Mouse (Mus musculus): ENCODE results near the gene Gnai2. TPM values are rescaled to one million over a fixed set of nuclear protein-coding genes. Genes with fewer than 3 reads are reported as not detected.

Gene Gnai2
- polyA plus RNA-seq, 1 experiment, result 273 TPM

DNA sequence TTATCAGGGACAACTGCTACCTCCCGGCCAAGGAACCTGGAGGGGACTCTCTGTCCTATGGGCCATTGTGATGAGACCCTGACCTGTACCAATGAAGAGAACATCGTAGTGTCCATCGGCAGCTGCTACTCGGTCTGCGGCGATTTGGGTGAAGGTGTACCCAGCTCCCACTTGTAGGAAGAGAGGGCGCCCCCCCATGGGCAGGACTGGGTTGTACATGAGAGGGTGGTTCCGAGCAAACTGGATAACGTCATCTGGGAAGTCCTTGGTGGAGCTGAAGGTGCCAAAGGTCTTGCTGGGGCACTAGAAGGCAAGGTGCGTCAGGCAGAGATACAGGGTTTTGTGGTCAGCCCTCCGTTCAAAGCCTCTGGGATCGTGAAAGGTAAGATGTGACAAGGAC is 34.4 kb downstream of the Gnai2 start:
- peak; percentile 19; the same call in 1 of the 2 replicates for TF ChIP-seq CTCF (IDR thresholded peaks at IDR 0.05; ENCODE audit: control insufficient read depth, insufficient read depth, low read length)
- TF ChIP-seq POLR2A (IDR thresholded peaks at IDR 0.05; ENCODE audit: borderline replicate concordance, control insufficient read depth, low read depth, low read length), result no peak
- peaks cover 2% of the 10 kb centered on the region; the same call in 1 of the 2 replicates for H3K4me1 ChIP-seq (ENCODE audit: control insufficient read depth, insufficient read depth, low read length)
- H3K27ac ChIP-seq (ENCODE audit: control insufficient read depth, insufficient read depth, low read depth, low read length, poor library complexity), result no peak overlapping the region
- 65% methylated on average over 12 of the region's 12 CpGs for WGBS
- H3K4me3 ChIP-seq (replicated peaks; ENCODE audit: control insufficient read depth, low read depth, low read length), result no peak overlapping the region

DNA sequence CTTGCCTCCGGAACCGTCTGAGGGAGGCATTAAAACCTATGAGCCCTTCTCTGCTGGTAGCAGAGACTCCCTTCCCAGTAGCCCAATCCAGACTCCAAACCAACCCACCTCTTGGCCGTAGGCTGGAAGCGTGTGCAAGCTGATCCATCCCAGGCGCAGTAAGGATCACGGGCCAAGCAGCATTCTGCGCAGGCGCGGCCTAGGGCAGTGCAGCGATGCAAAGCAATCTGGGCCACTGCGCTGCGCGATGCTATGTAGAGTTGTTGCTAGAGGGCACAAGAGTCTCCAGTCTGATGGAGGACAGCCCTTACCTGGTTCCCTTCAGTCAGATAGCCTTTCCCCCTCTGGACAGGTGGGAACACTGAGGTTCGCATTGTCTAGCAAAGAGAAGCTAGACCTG is 35.3 kb downstream of the Gnai2 start:
- TF ChIP-seq POLR2A (IDR thresholded peaks at IDR 0.05; ENCODE audit: borderline replicate concordance, control insufficient read depth, low read depth, low read length) (no peak), CTCF (IDR thresholded peaks at IDR 0.05; ENCODE audit: control insufficient read depth, insufficient read depth, low read length) (no peak)
- peaks cover 2% of the 10 kb centered on the region; the same call in 1 of the 2 replicates for H3K4me1 ChIP-seq (ENCODE audit: control insufficient read depth, insufficient read depth, low read length)
- H3K4me3 ChIP-seq (replicated peaks; ENCODE audit: control insufficient read depth, low read depth, low read length), result no peak overlapping the region
- WGBS, result 88% methylated on average over 14 of the region's 14 CpGs
- H3K27ac ChIP-seq (ENCODE audit: control insufficient read depth, insufficient read depth, low read depth, low read length, poor library complexity), result no peak overlapping the region

DNA sequence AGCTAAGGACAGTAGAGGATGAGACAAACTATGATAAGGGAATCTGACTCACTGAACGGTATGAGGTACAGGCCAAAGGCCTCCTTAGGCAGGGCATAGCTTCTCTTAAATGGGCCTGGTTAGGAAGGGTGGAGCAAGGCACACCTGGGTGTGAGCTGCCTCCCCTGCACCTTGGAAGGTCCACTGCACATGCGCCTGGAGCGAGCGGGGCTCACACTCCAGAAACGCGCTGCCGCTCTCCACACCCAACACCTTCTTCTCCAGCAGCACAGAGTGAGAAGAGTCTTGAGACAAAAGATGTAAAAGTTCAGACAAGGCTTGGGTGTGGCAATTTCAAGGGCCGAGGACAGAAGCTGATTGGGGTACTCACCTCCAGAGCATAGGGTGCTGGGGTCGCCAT is 35.7 kb downstream of the Gnai2 start:
- Histone ChIP-seq H3K27ac (ENCODE audit: control insufficient read depth, insufficient read depth, low read depth, low read length, poor library complexity) (no peak overlapping the region), H3K4me3 (replicated peaks; ENCODE audit: control insufficient read depth, low read depth, low read length) (no peak overlapping the region), H3K4me1 (ENCODE audit: control insufficient read depth, insufficient read depth, low read length) (peaks cover 2% of the 10 kb centered on the region; the same call in 1 of the 2 replicates)
- TF ChIP-seq CTCF (IDR thresholded peaks at IDR 0.05; ENCODE audit: control insufficient read depth, insufficient read depth, low read length) (no peak), POLR2A (IDR thresholded peaks at IDR 0.05; ENCODE audit: borderline replicate concordance, control insufficient read depth, low read depth, low read length) (no peak)
- 89% methylated on average over 9 of the region's 9 CpGs for WGBS

DNA sequence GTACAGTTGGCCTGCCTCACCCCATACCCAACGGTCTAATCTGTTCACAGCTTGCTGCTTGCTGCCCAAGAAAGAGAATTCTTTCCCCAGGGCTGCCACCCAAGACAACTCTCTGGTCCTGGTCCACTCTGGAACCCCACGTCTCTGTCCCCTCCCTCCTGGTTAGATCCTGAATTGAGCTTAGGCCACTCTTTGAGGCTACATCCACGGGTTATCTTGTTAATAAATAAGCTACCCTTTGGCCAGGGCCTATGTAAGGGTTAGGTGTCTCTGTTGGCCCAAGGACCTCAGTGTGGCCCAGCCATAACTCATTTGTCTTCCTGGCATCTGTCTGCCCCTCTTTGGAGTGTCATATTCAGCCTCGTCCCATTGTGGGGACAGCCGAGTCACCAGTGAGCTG is 36.8 kb downstream of the Gnai2 start:
- peaks cover 4% of the 10 kb centered on the region; the same call in 1 of the 2 replicates for H3K4me1 ChIP-seq (ENCODE audit: control insufficient read depth, insufficient read depth, low read length)
- no peak for TF ChIP-seq CTCF (IDR thresholded peaks at IDR 0.05; ENCODE audit: control insufficient read depth, insufficient read depth, low read length)
- TF ChIP-seq POLR2A (IDR thresholded peaks at IDR 0.05; ENCODE audit: borderline replicate concordance, control insufficient read depth, low read depth, low read length), result no peak
- WGBS, result 80% methylated on average over 5 of the region's 5 CpGs
- H3K4me3 ChIP-seq (replicated peaks; ENCODE audit: control insufficient read depth, low read depth, low read length), result no peak overlapping the region
- no peak overlapping the region for H3K27ac ChIP-seq (ENCODE audit: control insufficient read depth, insufficient read depth, low read depth, low read length, poor library complexity)

DNA sequence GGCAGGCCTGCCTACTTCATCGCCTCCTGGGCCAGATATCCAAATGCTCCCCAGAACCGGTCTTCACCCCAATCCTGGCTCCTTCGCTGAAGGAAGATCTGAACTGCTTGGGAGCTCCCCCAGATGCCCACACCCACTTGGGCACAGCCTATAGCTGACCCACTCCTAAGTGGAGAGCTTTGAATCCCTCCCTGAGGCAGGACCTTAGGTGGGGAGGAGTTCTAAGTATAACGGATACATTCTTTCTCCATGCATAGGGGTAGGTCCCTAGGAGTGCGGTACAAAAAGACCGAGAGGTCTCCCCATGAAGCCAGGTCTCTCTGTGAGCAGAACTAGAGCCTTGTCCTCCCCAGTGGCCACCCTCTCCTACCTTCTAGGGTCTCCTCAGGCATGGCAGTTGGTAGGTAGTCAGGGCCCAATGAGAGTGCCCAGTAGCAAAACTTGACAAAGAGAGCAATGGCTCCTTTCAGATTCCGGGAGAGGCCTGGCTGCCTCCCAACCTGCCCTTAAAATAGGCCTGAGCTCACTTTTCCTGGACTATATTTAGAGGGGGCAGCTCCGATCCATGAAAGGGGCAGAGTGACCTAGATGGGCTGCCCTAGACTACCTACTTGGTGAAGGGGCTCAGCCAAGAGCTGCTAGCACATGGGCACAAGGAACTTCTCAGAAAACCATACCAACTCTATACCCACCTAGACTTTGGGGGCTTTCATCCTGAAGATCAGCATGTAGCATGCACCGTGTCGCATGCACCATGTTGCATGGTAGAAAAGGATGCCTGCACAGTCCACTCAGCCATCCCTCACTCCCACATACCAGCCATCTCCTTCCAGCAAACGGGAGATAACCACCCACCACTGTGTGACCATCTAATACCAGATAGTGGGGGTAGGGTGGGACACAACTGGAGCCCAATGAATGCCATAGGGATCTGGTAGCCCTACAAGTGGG is 38.3 kb downstream of the Gnai2 start:
- Histone ChIP-seq H3K27ac (ENCODE audit: control insufficient read depth, insufficient read depth, low read depth, low read length, poor library complexity) (no peak overlapping the region), H3K4me3 (replicated peaks; ENCODE audit: control insufficient read depth, low read depth, low read length) (no peak overlapping the region), H3K4me1 (ENCODE audit: control insufficient read depth, insufficient read depth, low read length) (peaks cover 4% of the 10 kb centered on the region; the same call in 1 of the 2 replicates)
- WGBS, result 87% methylated on average over 11 of the region's 11 CpGs
- TF ChIP-seq POLR2A (IDR thresholded peaks at IDR 0.05; ENCODE audit: borderline replicate concordance, control insufficient read depth, low read depth, low read length), result no peak
- TF ChIP-seq CTCF (IDR thresholded peaks at IDR 0.05; ENCODE audit: control insufficient read depth, insufficient read depth, low read length), result no peak

DNA sequence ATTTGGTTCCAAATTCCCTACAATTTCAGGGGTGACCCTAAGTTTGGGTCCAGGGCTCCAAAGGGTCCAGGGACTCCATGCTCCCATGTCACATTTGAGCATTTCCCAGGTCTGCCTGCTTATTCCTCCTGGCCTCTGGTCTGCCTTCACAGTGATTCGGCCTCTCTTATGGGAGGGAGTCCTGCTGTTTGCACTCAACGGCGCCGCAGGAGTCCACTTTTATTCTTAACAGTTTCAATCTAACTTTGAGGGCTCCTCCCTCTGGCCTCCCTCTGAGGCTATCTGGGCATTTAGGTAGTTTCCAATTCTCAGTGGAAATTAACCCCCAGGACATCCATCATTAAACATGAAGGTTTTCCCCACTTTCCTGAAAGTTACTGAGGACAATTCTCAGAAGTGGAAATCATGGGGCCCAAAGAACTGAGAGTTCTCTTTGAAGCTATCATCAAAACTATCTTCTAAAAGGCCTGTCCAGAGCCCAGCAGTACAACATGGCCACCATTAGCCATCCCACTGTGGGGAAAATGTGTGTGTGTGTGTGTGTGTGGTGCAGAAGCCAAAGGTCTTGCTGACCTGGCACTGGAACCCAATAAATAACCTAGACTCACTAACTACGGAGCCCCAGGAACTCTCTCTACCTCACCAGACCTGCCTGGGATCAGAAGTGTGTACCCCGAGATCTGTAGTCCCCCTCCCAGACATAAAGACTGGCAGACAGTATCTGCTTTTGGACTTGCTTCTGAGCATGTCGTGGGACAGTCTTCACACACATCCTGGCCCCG is 40.7 kb downstream of the Gnai2 start:
- Histone ChIP-seq H3K4me3 (replicated peaks; ENCODE audit: control insufficient read depth, low read depth, low read length) (no peak overlapping the region), H3K27ac (ENCODE audit: control insufficient read depth, insufficient read depth, low read depth, low read length, poor library complexity) (no peak overlapping the region), H3K4me1 (ENCODE audit: control insufficient read depth, insufficient read depth, low read length) (peaks cover 2% of the 10 kb centered on the region; the same call in 1 of the 2 replicates)
- WGBS, result 91% methylated on average over 8 of the region's 8 CpGs
- TF ChIP-seq POLR2A (IDR thresholded peaks at IDR 0.05; ENCODE audit: borderline replicate concordance, control insufficient read depth, low read depth, low read length), result no peak
- TF ChIP-seq CTCF (IDR thresholded peaks at IDR 0.05; ENCODE audit: control insufficient read depth, insufficient read depth, low read length), result no peak

DNA sequence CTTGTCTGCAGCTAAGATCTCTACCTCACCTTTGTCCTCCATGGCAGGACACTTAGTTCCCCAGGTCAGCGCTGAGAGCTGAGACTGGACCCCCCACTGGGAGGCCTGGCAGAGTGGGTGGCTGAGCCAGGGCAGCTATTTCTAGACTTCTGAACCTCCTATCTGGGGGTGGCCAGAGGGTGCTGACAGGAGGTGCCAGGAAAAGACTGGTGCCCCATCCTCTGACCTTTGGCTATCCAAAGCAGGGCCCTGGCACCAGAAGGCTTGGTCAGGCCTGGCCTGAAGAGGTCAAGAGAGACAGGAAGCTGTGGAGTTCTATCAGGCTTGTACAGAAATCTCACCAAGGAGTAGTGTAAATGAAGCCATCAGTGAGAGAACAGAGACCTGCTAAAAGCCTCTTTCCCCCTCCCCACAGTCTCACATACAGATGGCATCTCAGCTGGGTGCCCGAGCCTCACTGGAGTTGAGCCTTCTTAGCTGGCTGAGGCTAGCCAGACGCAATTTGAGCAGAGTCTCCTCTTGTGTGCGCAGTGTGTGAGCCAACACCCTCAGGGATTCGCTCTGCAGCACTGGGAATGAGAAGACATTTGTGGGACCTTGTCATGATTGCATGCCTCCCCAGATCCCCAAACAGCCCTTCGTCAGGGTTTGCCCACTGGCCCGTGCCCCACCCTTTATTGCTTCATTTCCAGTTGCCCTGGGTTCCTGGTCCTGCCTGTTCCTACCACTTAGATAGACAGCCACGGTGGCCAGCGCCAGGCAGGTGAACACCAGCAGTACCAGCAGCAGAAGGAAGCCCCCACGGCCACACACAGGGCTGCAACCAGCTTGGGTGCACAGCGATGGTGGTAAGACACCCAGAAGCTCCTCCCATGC is 41.8 kb downstream of the Gnai2 start:
- no peak for TF ChIP-seq CTCF (IDR thresholded peaks at IDR 0.05; ENCODE audit: control insufficient read depth, insufficient read depth, low read length)
- no peak for TF ChIP-seq POLR2A (IDR thresholded peaks at IDR 0.05; ENCODE audit: borderline replicate concordance, control insufficient read depth, low read depth, low read length)

More for the DNA sequence above, 41.8 kb downstream of the Gnai2 start:
- Histone ChIP-seq H3K27ac (ENCODE audit: control insufficient read depth, insufficient read depth, low read depth, low read length, poor library complexity) (no peak overlapping the region), H3K4me1 (ENCODE audit: control insufficient read depth, insufficient read depth, low read length) (peaks cover 2% of the 10 kb centered on the region; the same call in 1 of the 2 replicates), H3K4me3 (replicated peaks; ENCODE audit: control insufficient read depth, low read depth, low read length) (no peak overlapping the region)
- WGBS, result 72% methylated on average over 11 of the region's 11 CpGs

Data from bone marrow, adult 2 months (tissue).